Mouse (Mus musculus) thymus, postnatal 10 days (tissue): ENCODE results near the gene Samd7.
"Not testable (repeated sequence)": the region's sequence is repeated elsewhere in the genome, so short reads cannot be mapped to it uniquely, and the experiment has no call there.

Experiments used
- DNase-seq, 2 experiments: peaks; one replicate each; pipeline ENCODE4 v3.0.0; 2021; ENCODE audit warnings: low spot score in 2 of 2

Gene Samd7

GRCm38 (mm10) chr3:30746006-30746405 is at the start of gene Samd7:
Gene Samd7, plus strand, starts transcription at chr3:30746293.
- DNase-seq: no peak

- DNase-seq: no peak
Observed at GRCm38 (mm10) chr3:30696346-30696745, 49.7 kb upstream of the Samd7 start.

GRCm38 (mm10) chr3:30697891-30698290 is 48.2 kb upstream of the Samd7 start:
- no peak for DNase-seq

- DNase-seq: not testable (repeated sequence)
Observed at GRCm38 (mm10) chr3:30699711-30700505, 46.2 kb upstream of the Samd7 start, which contains the start of gene Lrrc31. Gene Lrrc31, minus strand, starts transcription at chr3:30699843.

- no peak for DNase-seq
Observed at GRCm38 (mm10) chr3:30705977-30706376, 40.1 kb upstream of the Samd7 start.

- DNase-seq: no peak
Observed at GRCm38 (mm10) chr3:30706614-30707276, 39.3 kb upstream of the Samd7 start.

- no peak for DNase-seq
Observed at GRCm38 (mm10) chr3:30710191-30710590, 35.9 kb upstream of the Samd7 start.

GRCm38 (mm10) chr3:30713334-30713733 is 32.8 kb upstream of the Samd7 start:
- DNase-seq: no peak

GRCm38 (mm10) chr3:30718649-30719048 is 27.4 kb upstream of the Samd7 start:
- no peak for DNase-seq

- no peak for DNase-seq
Observed at GRCm38 (mm10) chr3:30722036-30722435, 24.1 kb upstream of the Samd7 start.

GRCm38 (mm10) chr3:30722461-30722860 is 23.6 kb upstream of the Samd7 start:
- DNase-seq: no peak

GRCm38 (mm10) chr3:30723179-30723578 is 22.9 kb upstream of the Samd7 start:
- DNase-seq: no peak

- DNase-seq: no peak
Observed at GRCm38 (mm10) chr3:30724105-30724824, 21.8 kb upstream of the Samd7 start.

GRCm38 (mm10) chr3:30724848-30725465 is 21.1 kb upstream of the Samd7 start:
- DNase-seq: no peak

- peak in 1 of 2 experiments; percentile 4 for DNase-seq
Observed at GRCm38 (mm10) chr3:30725514-30725913, 20.6 kb upstream of the Samd7 start.

GRCm38 (mm10) chr3:30727209-30727608 is 18.9 kb upstream of the Samd7 start:
- DNase-seq: no peak

GRCm38 (mm10) chr3:30729046-30729445 is 17.0 kb upstream of the Samd7 start:
- no peak for DNase-seq

- DNase-seq: no peak
Observed at GRCm38 (mm10) chr3:30736809-30737208, 9.3 kb upstream of the Samd7 start.

- DNase-seq: no peak
Observed at GRCm38 (mm10) chr3:30741306-30741705, 4.8 kb upstream of the Samd7 start.

- no peak for DNase-seq
Observed at GRCm38 (mm10) chr3:30742891-30743290, 3.2 kb upstream of the Samd7 start.

- DNase-seq: no peak
Observed at GRCm38 (mm10) chr3:30748316-30748715, 2.2 kb downstream of the Samd7 start.

GRCm38 (mm10) chr3:30754696-30755095 is 8.6 kb downstream of the Samd7 start:
- DNase-seq: no peak
